Mouse (Mus musculus) MEL (cell line): ENCODE data around the gene Slit1. TPM values are rescaled to one million over a fixed set of nuclear protein-coding genes. Genes with fewer than 3 reads are reported as not detected.

Source experiments
- DNase-seq: peaks from one replicate; pipeline ENCODE4 v3.0.0; 2011; ENCODE audit warnings: low read depth, low spot score
- H3K27ac ChIP-seq: 2 replicates; pipeline ENCODE4 v1.5.1; 2012; ENCODE audit warnings: low read depth, mild to moderate bottlenecking, control low read depth, low read length, moderate library complexity; ENCODE audit not compliant: control insufficient read depth
- H3K27me3 ChIP-seq, 2 experiments: fragments of 150-350 bp in 1 of 2; sonication (generic) in 1 of 2; 2 replicates each; pipeline ENCODE4 v1.6.1; 2012; ENCODE audit warnings: low read length in 2 of 2, mild to moderate bottlenecking in 2 of 2, improper control_type of control experiment in 1 of 2, moderate library complexity in 1 of 2; ENCODE audit not compliant: insufficient read depth in 2 of 2, control insufficient read depth in 1 of 2
- H3K36me3 ChIP-seq, 2 experiments: 2 replicates each; pipeline ENCODE4 v1.6.1; 2012 to 2014; ENCODE audit warnings: low read length in 2 of 2, improper control_type of control experiment in 1 of 2, inconsistent platforms in 1 of 2, mild to moderate bottlenecking in 1 of 2; ENCODE audit not compliant: insufficient read depth in 2 of 2, control insufficient read depth in 1 of 2
- H3K4me1 ChIP-seq, 2 experiments: fragments of 150-350 bp in 1 of 2; sonication (generic) in 1 of 2; 2 replicates each; pipeline ENCODE4 v1.6.1; 2012; ENCODE audit warnings: low read length in 2 of 2, improper control_type of control experiment in 1 of 2, mild to moderate bottlenecking in 1 of 2; ENCODE audit not compliant: insufficient read depth in 2 of 2, control insufficient read depth in 1 of 2
- H3K4me3 ChIP-seq, 2 experiments: fragments of 150-350 bp in 1 of 2; sonication (generic) in 1 of 2; 2 replicates each; pipeline ENCODE4 v1.5.1; 2012; ENCODE audit warnings: low read depth in 2 of 2, low read length in 2 of 2, mild to moderate bottlenecking in 2 of 2, moderate library complexity in 2 of 2, control low read depth in 1 of 2, improper control_type of control experiment in 1 of 2; ENCODE audit not compliant: control insufficient read depth in 1 of 2, insufficient read depth in 1 of 2
- H3K79me2 ChIP-seq: 2 replicates; pipeline ENCODE4 v1.6.1; 2012; ENCODE audit warnings: mild to moderate bottlenecking, low read length, moderate library complexity; ENCODE audit not compliant: control insufficient read depth, poor library complexity, insufficient read depth
- H3K9ac ChIP-seq: 2 replicates; pipeline ENCODE4 v1.6.1; 2012; ENCODE audit warnings: low read depth, mild to moderate bottlenecking, control low read depth, low read length, moderate library complexity; ENCODE audit not compliant: control insufficient read depth, poor library complexity, severe bottlenecking
- H3K9me3 ChIP-seq: fragments of 150-350 bp; sonication (generic); replicated peaks from 2 replicates; pipeline ENCODE4 v1.6.1; 2012; ENCODE audit warnings: mild to moderate bottlenecking, low read length, improper control_type of control experiment, moderate library complexity; ENCODE audit not compliant: insufficient read depth
- CHD1 ChIP-seq: IDR thresholded peaks from 2 replicates; pipeline ENCODE4 v1.6.1; 2012; ENCODE audit warnings: low read depth, mild to moderate bottlenecking, inconsistent platforms, low read length, improper control_type of control experiment
- CHD2 ChIP-seq: IDR thresholded peaks from 2 replicates; pipeline ENCODE4 v1.6.1; 2011; ENCODE audit warnings: low read length, improper control_type of control experiment
- CTCF ChIP-seq, 3 experiments: IDR thresholded peaks in 2 of 3; conservative IDR thresholded peaks in 1 of 3; 2 replicates each; pipeline ENCODE4 v1.5.1; 2011 to 2012; ENCODE audit warnings: low read length in 3 of 3, low read depth in 2 of 3, mild to moderate bottlenecking in 2 of 3, improper control_type of control experiment in 1 of 3, inconsistent platforms in 1 of 3, mixed read lengths in 1 of 3, moderate library complexity in 1 of 3; ENCODE audit not compliant: control insufficient read depth in 1 of 3, insufficient read depth in 1 of 3, poor library complexity in 1 of 3, severe bottlenecking in 1 of 3
- E2F4 ChIP-seq: IDR thresholded peaks from 2 replicates; pipeline ENCODE4 v1.6.1; 2011; ENCODE audit warnings: low read depth, low read length, improper control_type of control experiment, borderline replicate concordance
- EP300 ChIP-seq, 2 experiments: IDR thresholded peaks; 2 replicates each; pipeline ENCODE4 v1.6.1; 2011; ENCODE audit warnings: improper control_type of control experiment in 2 of 2, low read length in 2 of 2, low read depth in 1 of 2, mild to moderate bottlenecking in 1 of 2
- ETS1 ChIP-seq: IDR thresholded peaks from 2 replicates; pipeline ENCODE4 v1.6.1; 2012; ENCODE audit warnings: low read depth, mild to moderate bottlenecking, inconsistent platforms, low read length, improper control_type of control experiment, moderate library complexity
- GABPA ChIP-seq: IDR thresholded peaks from 2 replicates; pipeline ENCODE4 v1.6.1; 2012; ENCODE audit warnings: low read depth, mild to moderate bottlenecking, inconsistent platforms, low read length, improper control_type of control experiment, moderate library complexity
- JUND ChIP-seq: IDR thresholded peaks from 2 replicates; pipeline ENCODE4 v1.6.1; 2011; ENCODE audit warnings: low read depth, mild to moderate bottlenecking, improper control_type of control experiment, low read length
- MAFK ChIP-seq: IDR thresholded peaks from 2 replicates; pipeline ENCODE4 v1.6.1; 2011; ENCODE audit warnings: low read depth, mild to moderate bottlenecking, low read length, improper control_type of control experiment, borderline replicate concordance
- MAZ ChIP-seq: IDR thresholded peaks from 2 replicates; pipeline ENCODE4 v1.6.1; 2012; ENCODE audit warnings: low read depth, mild to moderate bottlenecking, inconsistent platforms, low read length, improper control_type of control experiment
- MEF2A ChIP-seq: IDR thresholded peaks from 2 replicates; pipeline ENCODE4 v1.6.1; 2014; ENCODE audit warnings: low read depth, mild to moderate bottlenecking, inconsistent platforms, low read length, improper control_type of control experiment; ENCODE audit not compliant: poor library complexity, insufficient replicate concordance, severe bottlenecking; ENCODE audit errors: extremely low read depth
- MYB ChIP-seq: IDR thresholded peaks from 2 replicates; pipeline ENCODE4 v1.6.1; 2011; ENCODE audit warnings: mild to moderate bottlenecking, low read depth, low read length, improper control_type of control experiment
- MYC ChIP-seq: IDR thresholded peaks from 2 replicates; pipeline ENCODE4 v1.6.1; 2011; ENCODE audit warnings: low read depth, mild to moderate bottlenecking, low read length, improper control_type of control experiment, moderate library complexity
- NELFE ChIP-seq: IDR thresholded peaks from 2 replicates; pipeline ENCODE4 v1.6.1; 2011; ENCODE audit warnings: low read depth, low read length, improper control_type of control experiment
- POLR2A ChIP-seq, 2 experiments: IDR thresholded peaks; 2 replicates each; pipeline ENCODE4 v1.6.1; 2011 to 2012; ENCODE audit warnings: low read length in 2 of 2, mild to moderate bottlenecking in 2 of 2, control low read depth in 1 of 2, improper control_type of control experiment in 1 of 2, low read depth in 1 of 2, moderate library complexity in 1 of 2; ENCODE audit not compliant: control insufficient read depth in 1 of 2, insufficient read depth in 1 of 2, poor library complexity in 1 of 2
- POLR2AphosphoS5 ChIP-seq: IDR thresholded peaks from 2 replicates; pipeline ENCODE4 v1.6.1; 2012; ENCODE audit warnings: low read depth, borderline replicate concordance, mild to moderate bottlenecking, inconsistent platforms, low read length, moderate library complexity, mixed read lengths
- RCOR1 ChIP-seq: IDR thresholded peaks from 2 replicates; pipeline ENCODE4 v1.6.1; 2012; ENCODE audit warnings: low read depth, mild to moderate bottlenecking, inconsistent platforms, low read length, improper control_type of control experiment
- SMC3 ChIP-seq: IDR thresholded peaks from 2 replicates; pipeline ENCODE4 v1.6.1; 2011; ENCODE audit warnings: low read depth, low read length, improper control_type of control experiment
- TAL1 ChIP-seq: IDR thresholded peaks from 2 replicates; pipeline ENCODE4 v1.6.1; 2012; ENCODE audit warnings: mild to moderate bottlenecking, inconsistent platforms, low read length, moderate library complexity, mixed read lengths
- TCF12 ChIP-seq: IDR thresholded peaks from 2 replicates; pipeline ENCODE4 v1.6.1; 2014; ENCODE audit warnings: low read depth, mild to moderate bottlenecking, inconsistent platforms, low read length, improper control_type of control experiment, moderate library complexity
- USF2 ChIP-seq, 2 experiments: IDR thresholded peaks; 2 replicates each; pipeline ENCODE4 v1.6.1; 2011 to 2012; ENCODE audit warnings: improper control_type of control experiment in 2 of 2, low read length in 2 of 2, borderline replicate concordance in 1 of 2, inconsistent platforms in 1 of 2, low read depth in 1 of 2, mild to moderate bottlenecking in 1 of 2; ENCODE audit not compliant: insufficient read depth in 1 of 2
- ZC3H11A ChIP-seq: IDR thresholded peaks from 2 replicates; pipeline ENCODE4 v1.6.1; 2012; ENCODE audit warnings: low read depth, mild to moderate bottlenecking, inconsistent platforms, low read length, improper control_type of control experiment
- ZMIZ1 ChIP-seq: IDR thresholded peaks from 2 replicates; pipeline ENCODE4 v1.6.1; 2012; ENCODE audit warnings: low read depth, mild to moderate bottlenecking, inconsistent platforms, low read length, improper control_type of control experiment, moderate library complexity
- ZNF384 ChIP-seq: IDR thresholded peaks from 2 replicates; pipeline ENCODE4 v1.6.1; 2012; ENCODE audit warnings: low read depth, mild to moderate bottlenecking, inconsistent platforms, low read length, improper control_type of control experiment
- polyA plus RNA-seq, 2 experiments: library from polyadenylated mRNA; stranded (reverse) in 1 of 2; unstranded in 1 of 2; fragments of >175 nt in 1 of 2; fragments of >200 nt in 1 of 2; gene quantifications; 2 replicates each; pipeline versions ENCODE4 v1.2.1 to v1.2.4; 2012; ENCODE audit warnings: low replicate concordance in 2 of 2, low read depth in 1 of 2; ENCODE audit not compliant: insufficient read length in 2 of 2, insufficient read depth in 1 of 2, missing spikeins in 1 of 2
- total RNA-seq: library from RNA; depleted of rRNA; stranded (reverse); fragments of 300-350 nt; gene quantifications from 2 replicates; pipeline ENCODE4 v1.2.3, GENCODE M21; 2012; rRNA removed

Slit1 gene
- total RNA-seq (0.04 TPM in 1 of 2 replicates, not detected in the other), polyA plus RNA-seq (under 1 TPM in 1 of 2 experiments, not detected in 1; 0.04 TPM)

GRCm38 (mm10) chr19:41743396-41743795 lies at the start of gene Slit1:
TSS of gene Slit1 (minus strand) at chr19:41743665.
- Histone ChIP-seq H3K27me3 (peaks cover 5% of the 10 kb centered on the region in 2 experiments; a peak in 3 of 4 replicates), H3K27ac (no peak within 1 kb of the TSS), H3K36me3 (no peaks in the 10 kb centered on the region), H3K4me3 (no peak within 1 kb of the TSS), H3K79me2 (no peaks in the 10 kb centered on the region), H3K9me3 (no peaks in the 10 kb centered on the region)
- DNase-seq: no peak
- no peak for TF ChIP-seq CHD1
- no peak for TF ChIP-seq JUND
- TF ChIP-seq ZC3H11A: no peak
- no peak for TF ChIP-seq ZNF384
- no peak for TF ChIP-seq MYB
- TF ChIP-seq USF2 (IDR thresholded peaks at IDR 0.05; ENCODE audit: borderline replicate concordance in 1 of 2, insufficient read depth in 1 of 2, low read depth in 1 of 2, low read length in 2 of 2): no peak
- TF ChIP-seq NELFE: no peak
- no peak for TF ChIP-seq MAFK
- TF ChIP-seq SMC3: no peak
- no peak for TF ChIP-seq CTCF (IDR thresholded peaks at IDR 0.05 in 2 of 3, conservative IDR thresholded peaks at IDR 0.05 in 1 of 3; ENCODE audit: control insufficient read depth in 1 of 3, insufficient read depth in 1 of 3, low read depth in 2 of 3, low read length in 3 of 3, poor library complexity in 1 of 3, severe bottlenecking in 1 of 3)
- TF ChIP-seq POLR2A (IDR thresholded peaks at IDR 0.05; ENCODE audit: control insufficient read depth in 1 of 2, insufficient read depth in 1 of 2, low read depth in 1 of 2, low read length in 2 of 2, poor library complexity in 1 of 2): no peak
- TF ChIP-seq EP300 (IDR thresholded peaks at IDR 0.05; ENCODE audit: low read depth in 1 of 2, low read length in 2 of 2): no peak
- no peak for TF ChIP-seq RCOR1
- TF ChIP-seq GABPA: no peak
- TF ChIP-seq ZMIZ1: no peak
- no peak for TF ChIP-seq E2F4
- TF ChIP-seq, all 39 proteins: peak for 0
- no peak within 1 kb of the TSS for H3K9ac ChIP-seq
- no peaks in the 10 kb centered on the region for H3K4me1 ChIP-seq

- H3K4me3 ChIP-seq: no peak overlapping the region
Observed at GRCm38 (mm10) chr19:41792934-41793486, 49.5 kb upstream of the Slit1 start.

More at GRCm38 (mm10) chr19:41792934-41793486, 49.5 kb upstream of the Slit1 start:
- no peak for DNase-seq
- H3K27ac ChIP-seq: no peak overlapping the region
- no peaks in the 10 kb centered on the region for H3K27me3 ChIP-seq
- TF ChIP-seq MYC (no peak), ETS1 (peak; percentile 23; the same call in 1 of the 2 replicates), RCOR1 (peak; percentile 13; the same call in 1 of the 2 replicates), EP300 (IDR thresholded peaks at IDR 0.05; ENCODE audit: low read depth in 1 of 2, low read length in 2 of 2) (peak; percentile 22 to 42; a peak in 1 of 4 replicates), SMC3 (no peak), MYB (no peak), TCF12 (peak; percentile 20; the same call in 1 of the 2 replicates), TAL1 (no peak), MAZ (no peak), MEF2A (no peak), POLR2AphosphoS5 (no peak), USF2 (IDR thresholded peaks at IDR 0.05; ENCODE audit: borderline replicate concordance in 1 of 2, insufficient read depth in 1 of 2, low read depth in 1 of 2, low read length in 2 of 2) (no peak), CHD2 (no peak)
- TF ChIP-seq, all 39 proteins: peak for 4
- Histone ChIP-seq H3K9ac (no peak overlapping the region), H3K9me3 (no peaks in the 10 kb centered on the region), H3K4me1 (peaks cover 11% of the 10 kb centered on the region in 2 experiments), H3K36me3 (peaks cover 0 to 26% of the 10 kb centered on the region in 2 experiments), H3K79me2 (peaks cover 31% of the 10 kb centered on the region)
